Mouse (Mus musculus): ENCODE data around the gene Ephb2.

Ephb2 gene

GRCm38 (mm10) chr4:136729574-136729973 lies 106.2 kb downstream of the Ephb2 start:
- DNase-seq: no peak

GRCm38 (mm10) chr4:136726941-136727340 lies 108.8 kb downstream of the Ephb2 start:
- DNase-seq: no peak

GRCm38 (mm10) chr4:136724731-136725130 lies 111.1 kb downstream of the Ephb2 start:
- no peak for DNase-seq

GRCm38 (mm10) chr4:136722361-136723082 lies 113.3 kb downstream of the Ephb2 start:
- no peak for DNase-seq

- DNase-seq: no peak
Measured at GRCm38 (mm10) chr4:136721937-136722336, 113.9 kb downstream of the Ephb2 start.

- DNase-seq: no peak
Measured at GRCm38 (mm10) chr4:136720025-136720424, 115.8 kb downstream of the Ephb2 start.

GRCm38 (mm10) chr4:136718193-136718986 lies 117.4 kb downstream of the Ephb2 start:
- DNase-seq: no peak

GRCm38 (mm10) chr4:136716561-136716972 lies 119.2 kb downstream of the Ephb2 start:
- no peak for DNase-seq

- DNase-seq: no peak
Measured at GRCm38 (mm10) chr4:136714530-136714929, 121.3 kb downstream of the Ephb2 start.

GRCm38 (mm10) chr4:136713889-136714288 lies 121.9 kb downstream of the Ephb2 start:
- DNase-seq: no peak

- peak; percentile 37 for DNase-seq
Measured at GRCm38 (mm10) chr4:136713431-136713830, 122.4 kb downstream of the Ephb2 start.

GRCm38 (mm10) chr4:136711985-136712768 lies 123.6 kb downstream of the Ephb2 start:
- DNase-seq: peak; percentile 44

- no peak for DNase-seq
Measured at GRCm38 (mm10) chr4:136710345-136710744, 125.4 kb downstream of the Ephb2 start.

GRCm38 (mm10) chr4:136708956-136709355 lies 126.8 kb downstream of the Ephb2 start:
- no peak for DNase-seq

GRCm38 (mm10) chr4:136706696-136707095 lies 129.1 kb downstream of the Ephb2 start:
- no peak for DNase-seq

GRCm38 (mm10) chr4:136705091-136705490 lies 130.7 kb downstream of the Ephb2 start:
- DNase-seq: no peak

- no peak for DNase-seq
Measured at GRCm38 (mm10) chr4:136704551-136704950, 131.2 kb downstream of the Ephb2 start.

GRCm38 (mm10) chr4:136703351-136703750 lies 132.4 kb downstream of the Ephb2 start:
- no peak for DNase-seq

- DNase-seq: no peak
Measured at GRCm38 (mm10) chr4:136702456-136702855, 133.3 kb downstream of the Ephb2 start.

GRCm38 (mm10) chr4:136701236-136701635 lies 134.6 kb downstream of the Ephb2 start:
- no peak for DNase-seq

GRCm38 (mm10) chr4:136699084-136699450 lies 136.7 kb downstream of the Ephb2 start:
- DNase-seq: no peak

GRCm38 (mm10) chr4:136698404-136699083 lies 137.2 kb downstream of the Ephb2 start:
- no peak for DNase-seq

GRCm38 (mm10) chr4:136697325-136697724 lies 138.5 kb downstream of the Ephb2 start:
- DNase-seq: no peak

All from thymus, postnatal 4 days (tissue).